Mouse (Mus musculus) embryo, embryonic 10.5 days (tissue): Measurements from ENCODE around the gene Catsperg1.
A peak's percentile ranks its signal among the peaks of the same experiment; 100 is the strongest.
"Not testable (repeated sequence)": the region's sequence is repeated elsewhere in the genome, so short reads cannot be mapped to it uniquely, and the experiment has no call there.

ENCODE experiments used
- DNase-seq: peaks from one replicate; pipeline ENCODE4 v3.0.0-alpha.2; 2015; ENCODE audit warnings: low spot score

Catsperg1 gene

GRCm38 (mm10) chr7:29230560-29230959 is 16.7 kb upstream of the Catsperg1 start:
- no peak for DNase-seq

- no peak for DNase-seq
Measured at GRCm38 (mm10) chr7:29228202-29228601, 14.4 kb upstream of the Catsperg1 start.

- DNase-seq = no peak
Measured at GRCm38 (mm10) chr7:29225520-29225919, 11.7 kb upstream of the Catsperg1 start.

GRCm38 (mm10) chr7:29224756-29225394 is 11.0 kb upstream of the Catsperg1 start:
- peak; percentile 77 for DNase-seq

GRCm38 (mm10) chr7:29214846-29215245 is 1.0 kb upstream of the Catsperg1 start:
- DNase-seq = no peak

- DNase-seq = no peak
Measured at GRCm38 (mm10) chr7:29214236-29214635, 401 bp upstream of the Catsperg1 start.

GRCm38 (mm10) chr7:29212775-29213560 is 867 bp downstream of the Catsperg1 start:
- not testable (repeated sequence) for DNase-seq

GRCm38 (mm10) chr7:29212199-29212765 is 1.6 kb downstream of the Catsperg1 start:
- DNase-seq = no peak

GRCm38 (mm10) chr7:29211415-29212198 is 2.2 kb downstream of the Catsperg1 start:
- DNase-seq = peak; percentile 88

- DNase-seq = not testable (repeated sequence)
Measured at GRCm38 (mm10) chr7:29211013-29211412, 2.8 kb downstream of the Catsperg1 start.

- no peak for DNase-seq
Measured at GRCm38 (mm10) chr7:29202577-29202976, 11.3 kb downstream of the Catsperg1 start.

- DNase-seq = not testable (repeated sequence)
Measured at GRCm38 (mm10) chr7:29194230-29194629, 19.6 kb downstream of the Catsperg1 start.

- DNase-seq = not testable (repeated sequence)
Measured at GRCm38 (mm10) chr7:29181323-29181722, 32.5 kb downstream of the Catsperg1 start.

- DNase-seq = no peak
Measured at GRCm38 (mm10) chr7:29180854-29181236, 33.0 kb downstream of the Catsperg1 start.

GRCm38 (mm10) chr7:29180077-29180853 is 33.6 kb downstream of the Catsperg1 start, which contains the start of gene Psmd8:
Gene Psmd8, minus strand, starts transcription at chr7:29180701.
- peak; percentile 99 for DNase-seq

- no peak for DNase-seq
Measured at GRCm38 (mm10) chr7:29179323-29179722, 34.5 kb downstream of the Catsperg1 start.

GRCm38 (mm10) chr7:29178106-29178505 is 35.7 kb downstream of the Catsperg1 start:
- DNase-seq = no peak

- DNase-seq = no peak
Measured at GRCm38 (mm10) chr7:29172390-29173016, 41.3 kb downstream of the Catsperg1 start.

GRCm38 (mm10) chr7:29171562-29172097 is 42.2 kb downstream of the Catsperg1 start:
- no peak for DNase-seq

- DNase-seq = peak; percentile 79
Measured at GRCm38 (mm10) chr7:29170755-29171561, 42.9 kb downstream of the Catsperg1 start.
